Mouse (Mus musculus): Measurements from ENCODE around the gene Tcp10c. TPM values are rescaled to one million over a fixed set of nuclear protein-coding genes. Genes with fewer than 3 reads are reported as not detected.
"Not testable (repeated sequence)": the region's sequence is repeated elsewhere in the genome, so short reads cannot be mapped to it uniquely, and the experiment has no call there.

The Tcp10c gene
- total RNA-seq, 2 experiments from 2014 or later: not detected

DNA sequence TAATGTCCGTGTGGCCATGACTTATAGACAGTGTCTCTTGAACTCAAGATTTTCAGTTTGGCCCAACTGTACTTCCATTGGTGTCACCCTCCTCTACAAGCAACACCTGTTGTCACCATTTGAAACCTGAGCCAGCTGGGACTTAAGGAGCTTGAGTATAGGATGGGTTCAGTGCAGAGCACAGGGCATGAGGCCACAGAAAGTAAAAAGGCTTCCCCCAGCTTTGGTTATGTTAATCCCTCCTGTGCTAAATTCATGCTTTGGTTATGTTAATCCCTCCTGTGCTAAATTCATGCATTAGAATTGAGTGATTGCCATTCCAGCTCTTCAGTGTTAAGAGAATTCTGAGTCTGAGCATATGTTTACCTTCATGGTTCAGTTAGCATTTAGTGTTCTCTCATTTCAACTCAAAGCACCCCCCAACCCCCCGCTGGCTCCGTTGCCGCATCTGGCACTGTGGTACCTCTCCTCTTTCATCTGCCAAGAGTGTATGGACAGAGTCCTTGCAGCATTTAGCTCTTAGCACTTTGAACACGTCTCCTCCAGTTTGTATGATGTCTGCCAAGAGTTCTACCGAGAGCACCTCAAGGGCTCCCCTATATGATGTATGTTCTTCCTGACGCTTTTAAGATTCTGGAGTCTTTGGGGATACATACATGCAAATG lies 25.7 kb downstream of the Tcp10c start:
- not testable (repeated sequence) for ATAC-seq (replicated peaks; ENCODE audit: poor library complexity, severe bottlenecking)

DNA sequence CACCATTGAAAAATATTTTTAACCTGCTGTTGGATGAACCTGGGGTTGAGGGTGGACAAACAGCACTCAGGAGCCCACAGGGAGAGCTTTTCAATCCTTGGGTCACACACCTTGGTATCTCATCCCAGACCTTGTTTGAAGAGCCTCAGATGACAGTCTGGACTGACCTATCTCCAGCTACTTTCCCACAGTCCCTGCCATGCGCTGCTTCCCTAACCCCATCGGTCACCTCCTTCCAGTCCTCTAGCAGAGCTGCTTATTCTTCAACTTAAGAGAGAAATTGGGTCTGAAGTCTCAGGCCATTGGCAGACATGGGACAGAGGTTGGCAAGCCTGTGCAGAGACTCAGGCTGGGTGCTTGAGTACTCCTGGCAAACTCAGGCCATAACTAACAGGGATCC lies 26.9 kb downstream of the Tcp10c start:
- not testable (repeated sequence) for ATAC-seq (replicated peaks; ENCODE audit: poor library complexity, severe bottlenecking)

DNA sequence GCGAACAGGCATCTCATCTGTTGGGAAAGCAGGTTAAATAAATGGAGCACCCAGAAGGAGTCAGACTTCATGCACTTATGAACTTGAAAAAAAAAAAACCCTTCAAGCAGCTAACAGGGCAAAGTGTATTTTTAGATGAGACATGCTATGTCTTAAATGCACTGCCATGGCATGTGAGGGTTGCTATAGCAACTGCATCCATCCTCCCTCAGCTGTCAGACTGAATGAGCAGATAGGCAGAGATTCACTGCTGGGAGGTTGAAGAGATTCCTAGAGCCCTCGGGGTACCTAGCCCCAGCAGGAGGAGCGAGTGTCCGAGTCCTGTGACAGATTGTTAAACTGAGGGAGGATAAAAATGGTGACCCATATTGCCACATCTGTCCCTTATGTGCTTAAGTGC lies 36.6 kb downstream of the Tcp10c start:
- ATAC-seq (replicated peaks; ENCODE audit: poor library complexity, severe bottlenecking): not testable (repeated sequence)

DNA sequence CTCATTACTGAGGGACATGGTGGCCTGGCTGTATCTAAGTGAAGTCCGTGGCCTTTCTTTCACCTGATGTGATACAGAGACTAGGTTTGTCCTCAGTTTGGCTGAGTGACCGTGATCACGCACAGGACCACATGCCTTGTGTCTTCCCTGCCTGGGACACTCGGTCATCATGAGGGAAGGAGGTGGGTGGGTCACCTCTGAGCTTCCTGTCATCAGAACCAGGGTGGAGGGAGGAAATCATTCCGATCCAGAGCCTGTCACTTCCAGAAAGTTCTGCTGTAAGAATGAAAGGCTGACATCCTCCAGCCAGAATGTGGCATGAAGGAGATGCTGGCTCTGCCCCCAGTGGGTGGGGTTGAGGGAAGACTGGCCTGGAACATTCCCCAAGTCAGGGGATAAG lies 45.6 kb downstream of the Tcp10c start:
- ATAC-seq (replicated peaks; ENCODE audit: poor library complexity, severe bottlenecking): not testable (repeated sequence)

DNA sequence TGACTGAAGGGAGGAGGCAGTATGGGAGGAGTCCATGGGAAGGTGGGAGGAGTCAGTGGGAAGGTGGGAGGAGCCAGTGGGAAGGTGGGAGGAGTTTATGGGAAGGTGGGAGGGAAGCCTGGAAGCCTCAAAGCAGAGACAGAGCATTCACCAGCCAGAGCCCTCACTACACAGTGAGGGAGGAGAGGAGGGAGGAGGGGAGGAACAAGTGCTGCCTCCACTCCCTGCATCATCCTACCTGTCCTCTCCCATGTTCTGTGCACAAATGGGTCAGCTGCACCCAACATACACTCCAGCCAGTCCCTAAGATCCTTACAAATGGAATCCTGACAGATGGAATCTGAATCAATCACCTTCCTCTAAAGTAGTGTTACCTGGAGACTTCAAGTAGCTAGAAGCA lies 47.7 kb downstream of the Tcp10c start:
- ATAC-seq (replicated peaks; ENCODE audit: poor library complexity, severe bottlenecking): 0 out of 2 replicates have a peak, but pooled peaks have one; percentile 8

DNA sequence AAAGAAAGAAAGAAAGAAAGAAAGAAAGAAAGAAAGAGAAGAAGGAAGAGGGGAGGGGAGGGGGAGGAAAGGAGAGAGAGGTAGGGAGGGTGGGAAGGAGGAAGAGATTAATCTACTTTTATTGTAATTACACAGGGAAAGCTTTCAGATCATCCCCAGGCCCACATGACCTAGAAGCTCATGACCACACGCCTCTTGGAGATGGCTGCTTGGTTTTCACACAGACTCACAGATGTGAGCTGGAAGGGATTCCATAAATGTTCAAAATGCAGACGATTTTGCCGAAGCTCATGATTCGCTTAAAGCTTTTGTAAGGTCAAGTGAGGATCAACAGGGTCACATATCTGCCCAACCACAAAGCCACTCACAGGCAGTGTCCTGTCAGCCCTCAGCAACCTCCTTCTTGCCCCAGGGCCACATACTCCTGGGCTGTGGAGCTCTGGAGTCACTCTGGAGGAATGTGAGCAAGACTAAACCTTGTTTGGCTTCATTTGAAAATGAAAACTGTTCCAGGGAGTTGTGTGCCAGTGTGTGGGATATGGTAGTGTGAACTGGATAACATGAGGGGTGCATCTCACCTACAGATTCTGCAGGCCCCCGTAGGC lies 49.3 kb downstream of the Tcp10c start:
- ATAC-seq (replicated peaks; ENCODE audit: poor library complexity, severe bottlenecking): not testable (repeated sequence)

DNA sequence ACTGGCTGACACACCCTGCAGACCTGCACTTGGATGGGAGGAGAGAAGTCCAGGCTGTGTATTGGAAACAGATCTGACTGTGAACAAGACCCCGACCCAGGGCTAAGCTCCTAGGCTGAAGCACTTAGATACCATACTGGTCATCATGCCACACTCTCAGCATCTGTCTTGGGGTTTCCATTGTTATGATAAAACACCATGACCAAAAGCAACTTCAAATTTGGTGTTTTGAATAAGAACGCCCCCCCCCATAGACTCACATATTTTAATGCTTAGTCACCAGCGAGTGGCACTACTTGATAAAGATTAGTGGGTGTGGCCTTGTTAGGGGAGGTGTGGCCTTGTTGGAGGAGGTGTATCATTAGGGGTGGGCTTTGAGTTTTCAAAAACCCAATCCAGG lies 51.7 kb downstream of the Tcp10c start:
- ATAC-seq (replicated peaks; ENCODE audit: poor library complexity, severe bottlenecking): not testable (repeated sequence)

DNA sequence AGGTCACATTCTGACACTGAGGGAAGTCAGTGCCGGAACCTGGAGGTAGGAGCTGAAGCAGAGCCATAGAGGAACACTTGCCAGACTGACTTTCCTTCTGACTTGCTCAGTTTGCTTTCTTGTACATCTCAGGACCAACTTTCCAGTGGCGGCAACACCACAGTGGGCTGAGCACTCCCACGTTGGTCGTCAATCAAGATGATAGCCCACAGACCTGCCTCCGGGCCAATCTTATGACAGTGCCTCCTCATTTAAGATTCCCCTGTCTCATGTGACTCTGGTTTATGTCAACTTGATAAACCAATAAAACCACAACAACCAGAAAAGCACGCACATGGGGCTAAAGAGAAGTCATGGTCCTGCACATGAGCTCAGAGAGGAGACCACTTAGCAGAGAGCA lies 52.3 kb downstream of the Tcp10c start:
- ATAC-seq (replicated peaks; ENCODE audit: poor library complexity, severe bottlenecking): not testable (repeated sequence)

DNA sequence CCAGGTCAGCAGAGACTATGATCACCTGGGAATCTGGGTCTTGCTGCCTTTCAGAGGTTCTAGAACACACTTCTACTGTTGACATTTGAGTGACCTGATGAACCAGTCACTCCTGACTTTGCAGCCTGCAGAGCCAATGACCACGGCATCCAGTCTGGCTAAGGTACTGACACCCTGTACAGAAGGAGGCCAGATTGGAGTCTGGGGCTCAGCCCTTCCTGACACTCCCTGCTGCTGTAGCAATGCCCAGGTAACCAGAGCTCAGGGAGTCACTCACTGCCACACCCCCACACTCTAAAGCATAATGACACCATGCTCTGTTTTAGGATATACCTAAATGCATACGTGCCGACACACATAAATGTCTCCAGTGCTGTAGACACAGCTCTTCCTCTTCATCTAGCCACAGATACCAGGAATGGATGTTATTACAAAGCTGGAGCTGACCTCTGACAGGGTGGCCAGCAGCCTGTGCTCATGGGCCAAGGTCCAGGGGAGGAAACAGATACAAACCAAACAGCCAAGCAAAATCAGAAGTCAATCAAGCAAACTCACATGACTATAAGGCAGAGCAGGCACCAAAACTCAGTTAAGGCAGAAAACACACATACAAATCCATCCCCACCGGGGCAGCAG lies 53.4 kb downstream of the Tcp10c start:
- ATAC-seq (replicated peaks; ENCODE audit: poor library complexity, severe bottlenecking): not testable (repeated sequence)

DNA sequence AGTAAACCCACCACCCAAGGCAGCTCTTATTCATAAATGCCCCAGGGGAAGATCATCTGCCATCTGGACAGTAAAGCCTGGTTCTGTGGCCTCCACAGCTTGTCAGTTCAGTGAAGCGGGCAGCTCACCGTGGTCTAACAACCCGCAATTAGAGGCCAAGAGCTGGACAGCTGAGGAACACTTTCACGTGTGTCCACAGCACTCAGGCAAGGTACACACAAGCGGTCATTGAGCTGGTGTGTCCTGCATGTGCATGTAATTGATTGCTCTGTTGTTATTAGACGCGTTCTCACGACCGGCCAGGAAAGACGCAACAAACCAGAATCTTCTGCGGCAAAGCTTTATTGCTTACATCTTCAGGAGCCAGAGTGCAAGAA lies 53.9 kb downstream of the Tcp10c start:
- ATAC-seq (replicated peaks; ENCODE audit: poor library complexity, severe bottlenecking): 0 out of 2 replicates have a peak, but pooled peaks have one; percentile 9

DNA sequence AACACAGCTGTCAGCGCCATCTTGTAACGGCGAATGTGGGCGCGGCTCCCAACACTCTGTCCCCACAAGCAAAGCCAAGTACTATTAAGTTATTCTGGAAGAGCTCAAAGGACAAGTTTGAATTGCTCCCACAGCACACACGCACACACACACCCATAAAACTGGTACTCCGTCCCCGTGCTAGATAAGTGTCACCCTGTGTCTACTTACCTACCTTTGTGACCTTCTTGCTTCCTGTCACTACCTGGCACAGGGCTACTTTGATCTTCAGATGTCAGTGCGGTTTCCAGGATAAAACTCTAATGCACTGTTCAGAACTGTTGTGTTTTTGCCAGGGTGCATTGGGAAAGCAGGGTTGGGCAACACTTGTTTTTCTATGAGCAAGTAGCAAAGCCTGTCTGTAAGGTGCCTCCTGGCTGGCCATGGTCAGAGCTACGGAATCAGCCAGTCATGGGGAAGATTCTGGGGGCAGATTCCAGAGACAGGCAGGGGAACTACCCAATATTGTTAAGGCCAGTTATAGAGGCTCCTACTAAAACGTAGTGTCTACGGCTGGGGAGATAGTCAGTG lies 66.7 kb downstream of the Tcp10c start:
- ATAC-seq (replicated peaks; ENCODE audit: poor library complexity, severe bottlenecking): peak; percentile 64

DNA sequence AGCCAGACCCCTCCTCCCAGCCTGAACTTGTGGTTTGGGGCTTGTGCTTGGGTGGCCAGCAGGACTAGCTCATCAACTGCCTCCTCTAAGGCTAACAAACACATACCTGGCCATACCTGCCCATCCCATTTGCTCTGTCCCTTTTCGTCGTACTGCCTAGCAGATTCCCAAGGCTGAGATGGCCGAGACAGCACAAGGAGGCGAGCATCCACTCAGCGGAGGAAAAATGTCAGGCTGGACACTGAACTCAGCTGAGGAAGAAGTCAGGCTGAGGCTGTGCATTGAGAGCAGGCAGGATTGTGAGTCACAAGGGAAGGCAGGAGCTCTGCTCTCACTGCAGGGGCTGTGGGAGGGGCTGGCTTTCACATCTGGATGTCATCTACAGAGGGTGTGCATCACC lies 68.3 kb downstream of the Tcp10c start:
- not testable (repeated sequence) for ATAC-seq (replicated peaks; ENCODE audit: poor library complexity, severe bottlenecking)

DNA sequence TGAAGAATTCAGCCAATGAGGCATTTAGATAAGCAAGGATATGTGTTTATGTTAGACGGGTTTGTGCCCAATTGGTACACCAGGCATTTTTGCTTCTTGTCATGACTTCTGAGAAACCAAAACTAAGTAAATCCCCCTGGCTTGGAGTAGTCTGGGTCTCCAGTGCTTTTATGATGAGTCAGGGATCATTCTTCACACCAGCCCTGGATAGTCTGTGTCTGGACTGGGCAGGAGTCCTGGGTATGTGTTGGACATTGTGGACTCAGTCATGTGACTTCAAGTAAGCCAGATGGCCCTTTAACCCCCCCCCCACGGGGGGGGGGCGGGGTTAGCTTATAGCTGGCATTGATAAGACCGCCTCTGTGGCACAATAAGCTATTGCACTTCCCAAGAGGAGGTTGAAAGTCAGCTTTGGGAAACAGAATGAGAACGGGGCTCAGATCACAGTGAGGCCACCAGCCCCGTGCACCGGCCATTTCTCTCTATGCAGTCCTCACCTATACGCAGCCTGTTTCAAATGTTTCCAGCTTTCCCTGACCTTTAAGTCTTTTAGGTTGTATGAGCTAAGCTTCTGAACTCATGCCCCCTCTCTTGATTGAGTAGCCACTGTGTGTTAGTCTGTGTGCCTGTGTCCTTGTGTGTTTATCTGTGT lies 69.1 kb downstream of the Tcp10c start:
- ATAC-seq (replicated peaks; ENCODE audit: poor library complexity, severe bottlenecking): not testable (repeated sequence)

DNA sequence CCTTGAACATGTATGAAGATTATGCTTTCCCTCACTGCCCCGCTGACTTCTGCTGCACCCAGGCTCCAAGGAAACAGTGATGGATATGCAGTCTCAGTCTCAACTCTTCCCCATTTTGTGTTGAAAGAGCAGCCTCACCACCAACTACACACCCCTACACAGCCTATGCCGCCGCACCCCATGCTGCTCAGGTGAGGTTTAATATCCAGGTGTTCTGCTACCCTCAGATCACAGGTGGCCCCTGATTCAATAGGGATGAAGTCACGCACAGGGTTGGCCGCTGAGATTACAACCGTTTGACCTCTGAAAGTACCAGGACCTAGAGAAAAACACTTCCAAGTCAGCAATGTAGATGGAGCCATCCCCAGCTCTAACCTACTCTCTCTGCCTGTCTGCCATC lies 69.9 kb downstream of the Tcp10c start:
- ATAC-seq (replicated peaks; ENCODE audit: poor library complexity, severe bottlenecking): not testable (repeated sequence)

DNA sequence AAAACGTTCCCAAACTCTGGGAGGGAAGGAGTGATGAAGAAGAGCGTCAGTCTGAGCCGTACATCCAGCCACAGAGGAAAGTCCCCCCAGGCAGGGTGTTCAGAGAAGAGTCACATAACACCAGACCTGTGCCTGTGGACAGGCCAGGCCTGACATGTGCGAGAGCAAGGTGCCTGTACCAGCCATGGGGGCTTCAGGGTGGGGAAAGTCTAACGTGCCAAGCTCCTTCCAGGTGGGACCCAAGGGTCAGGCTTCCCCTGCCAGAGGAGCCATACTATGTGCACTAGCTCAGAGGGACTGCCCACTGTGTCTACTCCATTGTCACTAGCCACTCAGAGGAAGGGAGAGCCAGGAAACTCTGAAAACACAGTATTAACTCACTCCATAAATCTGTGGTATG lies 71.3 kb downstream of the Tcp10c start:
- not testable (repeated sequence) for ATAC-seq (replicated peaks; ENCODE audit: poor library complexity, severe bottlenecking)

DNA sequence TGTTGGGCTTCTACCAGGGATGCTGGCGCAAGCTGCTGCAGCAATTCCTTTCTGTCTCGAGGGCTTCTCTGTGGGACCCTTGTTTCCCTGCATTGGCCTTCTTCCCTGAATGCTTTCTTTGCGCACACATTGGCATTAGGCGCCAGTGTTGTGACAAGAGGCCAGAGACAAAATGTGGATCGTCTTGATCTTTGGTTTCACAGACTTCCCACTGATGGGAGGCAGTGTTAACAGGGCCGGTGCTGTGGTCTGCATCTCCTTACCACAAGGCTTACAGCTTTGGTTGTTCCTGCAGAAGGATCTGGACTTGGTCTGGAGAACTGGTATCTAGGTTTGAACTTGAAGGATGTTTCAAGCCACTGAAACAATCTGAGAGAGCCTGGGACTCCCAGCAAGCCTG lies 72.1 kb downstream of the Tcp10c start:
- not testable (repeated sequence) for ATAC-seq (replicated peaks; ENCODE audit: poor library complexity, severe bottlenecking)

Other genes with a start within 250 kb of the Tcp10c start
- not detected in 2 replicates for gene Unc93a, start 222.8 kb upstream of the Tcp10c start, total RNA-seq (2014; fragmentation: Nextera tagmentation)
- not detected in 2 replicates for gene Unc93a, start 222.8 kb upstream of the Tcp10c start, total RNA-seq (2017)
- gene Smok2a, start 133.4 kb upstream of the Tcp10c start, total RNA-seq (2014; fragmentation: Nextera tagmentation): not detected in 2 replicates
- gene Smok2a, start 133.4 kb upstream of the Tcp10c start, total RNA-seq (2017): not detected in 2 replicates
- not detected in 2 replicates for gene Smok2b, start 124.3 kb upstream of the Tcp10c start, total RNA-seq (2014; fragmentation: Nextera tagmentation)
- gene Smok2b, start 124.3 kb upstream of the Tcp10c start, total RNA-seq (2017): not detected in 2 replicates